Mouse (Mus musculus): ENCODE data around the gene Nup62. TPM values are rescaled to one million over a fixed set of nuclear protein-coding genes. Genes with fewer than 3 reads are reported as not detected.

The Nup62 gene
- total RNA-seq, 2 experiments from 2014 or later, result 21.9 to 28.9 TPM

GRCm38 (mm10) chr7:44847772-44848171 is 31.9 kb downstream of the Nup62 start:
- DNase-seq, result no peak
- intact Hi-C loops (cut with DNase I), result no loop called here

- peak; percentile 98 for DNase-seq
- intact Hi-C loops (cut with DNase I), result no loop called here
Observed at GRCm38 (mm10) chr7:44848561-44849415, 32.9 kb downstream of the Nup62 start, which contains the start of the genes Akt1s1 and Tbc1d17. Gene Akt1s1, plus strand, starts transcription at chr7:44848991. Gene Tbc1d17, minus strand, starts transcription at chr7:44849079.

GRCm38 (mm10) chr7:44849416-44850111 is 33.7 kb downstream of the Nup62 start:
- DNase-seq, result peak; percentile 86 to 91
- intact Hi-C loops (cut with DNase I), result no loop called here

- peak; percentile 79 to 85 for DNase-seq
Observed at GRCm38 (mm10) chr7:44850146-44850545, 34.3 kb downstream of the Nup62 start.

GRCm38 (mm10) chr7:44850789-44851624 is 35.1 kb downstream of the Nup62 start:
- intact Hi-C loops (cut with DNase I), result no loop called here
- no peak for DNase-seq

More at GRCm38 (mm10) chr7:44850146-44850545, 34.3 kb downstream of the Nup62 start:
- intact Hi-C loops (cut with DNase I), result no loop called here

- no peak for DNase-seq
- intact Hi-C loops (cut with DNase I), result no loop called here
Observed at GRCm38 (mm10) chr7:44851625-44852234, 35.8 kb downstream of the Nup62 start.

- intact Hi-C loops (cut with DNase I), result no loop called here
- DNase-seq, result no peak
Observed at GRCm38 (mm10) chr7:44852259-44853027, 36.6 kb downstream of the Nup62 start.

GRCm38 (mm10) chr7:44853065-44853464 is 37.2 kb downstream of the Nup62 start:
- no peak for DNase-seq
- intact Hi-C loops (cut with DNase I), result no loop called here

- intact Hi-C loops (cut with DNase I), result loop anchor here (2.0 kb wide), 1 partner anchor 15 kb away; the partner anchor contains the start of gene Ptov1
- no peak for DNase-seq
Observed at GRCm38 (mm10) chr7:44853596-44854355, 37.9 kb downstream of the Nup62 start.

- peak; percentile 83 to 92 for DNase-seq
- intact Hi-C loops (cut with DNase I), result loop anchor here (2.0 to 5.0 kb wide), 2 partner anchors 14 to 43 kb away; partner anchors contain the start of genes Fuz and Ptov1
Observed at GRCm38 (mm10) chr7:44854356-44855031, 38.6 kb downstream of the Nup62 start.

- no peak for DNase-seq
- intact Hi-C loops (cut with DNase I), result loop anchor here (2.0 to 5.0 kb wide), 2 partner anchors 14 to 42 kb away; partner anchors contain the start of genes Fuz and Ptov1
Observed at GRCm38 (mm10) chr7:44855036-44855435, 39.1 kb downstream of the Nup62 start.

- no peak for DNase-seq
- intact Hi-C loops (cut with DNase I), result loop anchor here (5.0 kb wide), 1 partner anchor 41 kb away; the partner anchor contains the start of gene Fuz
Observed at GRCm38 (mm10) chr7:44856265-44856916, 40.5 kb downstream of the Nup62 start.

GRCm38 (mm10) chr7:44857042-44857552 is 41.2 kb downstream of the Nup62 start, which contains the start of gene Pnkp:
Gene Pnkp, plus strand, starts transcription at chr7:44857139.
- intact Hi-C loops (cut with DNase I), result loop anchor here (5.0 kb wide), 1 partner anchor 40 kb away; the partner anchor contains the start of gene Fuz
- DNase-seq, result peak; percentile 83 to 90

GRCm38 (mm10) chr7:44857905-44858304 is 42.0 kb downstream of the Nup62 start:
- no peak for DNase-seq
- intact Hi-C loops (cut with DNase I), result loop anchor here (5.0 kb wide), 1 partner anchor 39 kb away; the partner anchor contains the start of gene Fuz

GRCm38 (mm10) chr7:44859896-44860295 is 44.0 kb downstream of the Nup62 start:
- intact Hi-C loops (cut with DNase I), result loop anchor here (5.0 kb wide), 1 partner anchor 37 kb away; the partner anchor contains the start of gene Fuz
- DNase-seq, result no peak

GRCm38 (mm10) chr7:44860576-44861428 is 44.9 kb downstream of the Nup62 start:
- intact Hi-C loops (cut with DNase I), result no loop called here
- DNase-seq, result peak; percentile 68 to 76
